Mouse (Mus musculus) heart, embryonic 12.5 days (tissue): ENCODE results near the gene Hdac9. TPM values are rescaled to one million over a fixed set of nuclear protein-coding genes. Genes with fewer than 3 reads are reported as not detected.

Experiments
- ATAC-seq: fragments of 200-750 bp; cut with Nextera tagmentation; 2 replicates; pipeline ENCODE4 v1.8.0; 2017; ENCODE audit warnings: moderate TSS enrichment, moderate library complexity; ENCODE audit not compliant: insufficient number of reproducible peaks, low FRiP score
- H3K27ac ChIP-seq: fragments of 300-500 bp; sonication (generic); 2 replicates; pipeline ENCODE4 v1.5.1; 2016; ENCODE audit warnings: mild to moderate bottlenecking, moderate library complexity; ENCODE audit not compliant: poor library complexity, severe bottlenecking
- H3K27me3 ChIP-seq: fragments of 300-500 bp; sonication (generic); replicated peaks from 2 replicates; pipeline ENCODE4 v1.6.1; 2016; ENCODE audit warnings: mild to moderate bottlenecking, moderate library complexity
- H3K36me3 ChIP-seq: fragments of 300-500 bp; sonication (generic); 2 replicates; pipeline ENCODE4 v1.6.1; 2016; ENCODE audit warnings: mild to moderate bottlenecking, moderate library complexity
- H3K4me1 ChIP-seq: fragments of 300-500 bp; sonication (generic); replicated peaks from 2 replicates; pipeline ENCODE4 v1.6.1; 2016; ENCODE audit warnings: mild to moderate bottlenecking
- H3K4me2 ChIP-seq: fragments of 300-500 bp; sonication (generic); 2 replicates; pipeline ENCODE4 v1.6.1; 2016; ENCODE audit warnings: mild to moderate bottlenecking, moderate library complexity
- H3K4me3 ChIP-seq: fragments of 300-500 bp; sonication (generic); 2 replicates; pipeline ENCODE4 v1.5.1; 2016; ENCODE audit warnings: mild to moderate bottlenecking
- H3K9ac ChIP-seq: fragments of 300-500 bp; sonication (generic); 2 replicates; pipeline ENCODE4 v1.6.1; 2016; ENCODE audit warnings: mild to moderate bottlenecking, moderate library complexity
- H3K9me3 ChIP-seq: fragments of 300-500 bp; sonication (generic); replicated peaks from 2 replicates; pipeline ENCODE4 v1.6.1; 2016; ENCODE audit warnings: mild to moderate bottlenecking, moderate library complexity
- WGBS: fragments of 180-500 bp; shearing (Covaris S2); methylation state at CpG from one replicate; pipeline ENCODE4 v1.1.7; 2016; 5-methylcytosine and 5-hydroxymethylcytosine counted together
- polyA plus RNA-seq: library from polyadenylated mRNA; unstranded; fragments of >200 nt; fragmentation: Nextera tagmentation; extraction: Ambion mirVana; gene quantifications from 2 replicates; pipeline ENCODE4 v1.2.1, GENCODE M21; 2016

Gene Hdac9
- polyA plus RNA-seq, 1 experiment from 2014 or later, result 28.9 TPM

DNA sequence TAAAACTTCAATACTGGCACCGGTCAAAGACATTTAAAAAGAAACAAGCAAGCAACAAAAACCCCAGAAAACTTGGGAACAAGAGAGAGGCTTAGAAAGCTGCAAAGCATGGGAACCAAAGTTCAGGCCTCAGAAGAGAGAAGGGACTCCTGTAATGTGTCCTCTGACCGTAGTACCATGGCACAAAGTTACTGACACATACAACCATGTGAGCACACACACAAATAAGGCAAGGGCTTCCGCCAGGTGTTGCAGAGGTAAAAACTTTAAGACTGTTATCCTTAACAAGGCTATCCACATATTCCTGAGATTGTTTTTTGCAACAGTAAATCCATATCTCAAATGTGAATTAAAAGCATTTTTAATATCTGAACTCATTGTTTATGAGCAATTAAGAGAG, 632.5 kb downstream of the Hdac9 start:
- WGBS, result 87% methylated on average over 3 of the region's 3 CpGs
- H3K4me3 ChIP-seq, result no peak overlapping the region
- no peaks in the 10 kb centered on the region for H3K36me3 ChIP-seq

GRCm38 (mm10) chr12:34278822-34279221, 638.1 kb downstream of the Hdac9 start:
- H3K27me3 ChIP-seq, result no peaks in the 10 kb centered on the region
- ATAC-seq, result no peak
- 80% methylated on average over 12 of the region's 12 CpGs for WGBS
- no peak overlapping the region for H3K27ac ChIP-seq
- H3K4me1 ChIP-seq, result no peaks in the 10 kb centered on the region
- H3K9me3 ChIP-seq, result no peaks in the 10 kb centered on the region
- H3K4me3 ChIP-seq, result no peak overlapping the region
- H3K9ac ChIP-seq, result no peak overlapping the region
- H3K36me3 ChIP-seq, result no peaks in the 10 kb centered on the region
- H3K4me2 ChIP-seq, result no peak overlapping the region

More for the DNA sequence above, 632.5 kb downstream of the Hdac9 start:
- no peak for ATAC-seq
- Histone ChIP-seq H3K9ac (no peak overlapping the region), H3K27me3 (no peaks in the 10 kb centered on the region), H3K9me3 (no peaks in the 10 kb centered on the region), H3K4me1 (no peaks in the 10 kb centered on the region), H3K27ac (no peak overlapping the region), H3K4me2 (no peak overlapping the region)

DNA sequence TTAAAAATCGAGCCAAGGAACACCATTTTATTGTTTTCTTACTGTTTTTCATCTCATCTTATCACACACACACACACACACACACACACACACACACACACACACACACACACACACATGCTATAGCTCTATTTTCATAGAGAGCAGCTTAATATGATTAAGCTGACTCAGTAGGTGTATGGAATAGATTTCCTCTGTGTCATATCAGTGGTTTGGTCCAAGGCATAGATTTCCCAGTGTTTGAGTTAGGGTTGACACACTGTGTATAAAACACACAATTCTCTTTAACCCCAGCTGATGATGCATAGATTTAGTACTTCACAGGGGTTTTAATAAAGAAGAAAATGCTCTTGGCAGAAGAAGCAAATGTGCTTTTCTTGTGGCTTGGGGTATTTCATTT, 643.1 kb downstream of the Hdac9 start:
- Histone ChIP-seq H3K4me2 (no peak overlapping the region), H3K9me3 (no peaks in the 10 kb centered on the region), H3K4me1 (peaks cover 4% of the 10 kb centered on the region; the same call in 1 of the 2 replicates), H3K27ac (no peak overlapping the region), H3K36me3 (no peaks in the 10 kb centered on the region), H3K27me3 (no peaks in the 10 kb centered on the region), H3K4me3 (no peak overlapping the region), H3K9ac (no peak overlapping the region)
- 76% methylated on average over 1 of the region's 1 CpGs for WGBS
- no peak for ATAC-seq

DNA sequence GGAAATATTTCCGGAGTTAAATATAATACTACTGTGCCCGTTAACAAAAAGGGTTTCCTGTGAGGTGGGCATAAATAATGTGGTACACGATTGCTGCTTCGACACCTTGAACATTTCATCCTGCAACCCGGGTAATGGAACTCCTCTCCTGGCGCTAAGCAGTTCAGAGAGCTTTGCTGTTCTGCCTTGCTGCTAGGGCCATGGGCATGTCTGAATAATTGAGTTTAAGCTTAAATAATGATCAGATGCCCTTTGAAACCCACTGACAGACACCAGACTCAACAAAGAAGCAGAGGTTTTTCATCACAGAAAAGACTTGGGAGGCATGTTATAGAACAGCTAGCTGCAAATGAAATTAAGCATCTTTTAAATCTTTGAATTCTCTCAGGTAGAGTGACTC, 646.8 kb downstream of the Hdac9 start:
- WGBS, result 73% methylated on average over 6 of the region's 6 CpGs
- Histone ChIP-seq H3K27ac (no peak overlapping the region), H3K9ac (no peak overlapping the region), H3K4me2 (no peak overlapping the region), H3K9me3 (no peaks in the 10 kb centered on the region), H3K27me3 (no peaks in the 10 kb centered on the region), H3K36me3 (no peaks in the 10 kb centered on the region), H3K4me1 (peaks cover 4% of the 10 kb centered on the region; the same call in 1 of the 2 replicates), H3K4me3 (no peak overlapping the region)
- no peak for ATAC-seq

DNA sequence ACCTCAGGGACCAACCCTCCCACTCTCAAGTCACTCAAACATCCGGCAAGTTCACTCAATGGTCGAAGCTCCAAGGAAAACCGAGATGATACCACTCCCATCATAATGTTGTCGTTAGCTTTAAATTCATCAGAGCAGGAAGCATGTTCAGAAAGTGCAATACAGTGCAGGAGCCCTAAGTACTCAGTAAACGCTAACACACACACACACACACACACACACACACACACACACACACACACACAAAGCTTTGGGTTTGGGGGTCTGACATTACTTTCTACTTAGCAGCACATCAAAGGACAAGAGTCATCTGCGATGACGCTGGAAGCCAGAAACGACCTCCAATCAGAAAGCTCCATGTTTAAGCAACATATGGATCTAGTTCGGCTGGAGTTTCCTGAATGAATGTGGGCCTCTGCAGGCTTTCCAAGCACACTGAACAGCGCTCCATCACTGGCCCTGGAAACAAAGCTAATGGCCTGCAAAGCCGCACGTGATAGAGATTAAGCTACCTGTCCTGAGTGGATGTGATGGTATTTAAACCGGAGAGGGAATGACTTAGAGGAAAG, 647.3 kb downstream of the Hdac9 start:
- Histone ChIP-seq H3K9me3 (no peaks in the 10 kb centered on the region), H3K4me1 (peaks cover 4% of the 10 kb centered on the region; the same call in 1 of the 2 replicates), H3K27ac (no peak overlapping the region), H3K4me3 (no peak overlapping the region), H3K27me3 (no peaks in the 10 kb centered on the region), H3K4me2 (no peak overlapping the region), H3K36me3 (no peaks in the 10 kb centered on the region), H3K9ac (no peak overlapping the region)
- WGBS, result 76% methylated on average over 13 of the region's 13 CpGs
- ATAC-seq, result no peak

GRCm38 (mm10) chr12:34259651-34260050, 657.2 kb downstream of the Hdac9 start:
- H3K36me3 ChIP-seq, result no peaks in the 10 kb centered on the region
- H3K27me3 ChIP-seq, result no peaks in the 10 kb centered on the region
- no peak overlapping the region for H3K4me3 ChIP-seq
- ATAC-seq, result no peak
- no peak overlapping the region for H3K4me2 ChIP-seq
- no peak overlapping the region for H3K9ac ChIP-seq
- no peak overlapping the region for H3K27ac ChIP-seq
- no peaks in the 10 kb centered on the region for H3K4me1 ChIP-seq
- no peaks in the 10 kb centered on the region for H3K9me3 ChIP-seq
- WGBS, result 40% methylated on average over 4 of the region's 4 CpGs

DNA sequence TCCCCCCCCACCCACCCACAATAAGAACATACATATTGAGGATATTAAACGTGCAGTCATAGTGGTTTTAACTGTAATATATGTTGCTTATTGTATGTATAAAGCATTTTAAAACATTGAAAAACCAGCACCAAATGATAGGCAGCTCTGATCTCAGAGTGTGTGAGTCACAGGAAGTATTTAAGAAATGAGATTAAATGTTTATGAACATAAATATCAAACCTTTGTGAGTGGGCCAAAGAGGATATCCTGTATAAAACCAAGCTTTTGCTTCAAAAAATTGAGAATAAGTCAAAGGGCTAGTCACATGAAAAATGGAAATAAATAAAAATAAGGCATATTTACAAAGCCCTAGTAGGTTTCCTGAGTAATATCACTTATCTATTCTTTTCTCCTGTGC, 667.7 kb downstream of the Hdac9 start:
- no peak overlapping the region for H3K9ac ChIP-seq
- peaks cover 9% of the 10 kb centered on the region; the same call in 1 of the 2 replicates for H3K4me1 ChIP-seq
- no peaks in the 10 kb centered on the region for H3K27me3 ChIP-seq
- 67% methylated on average over 1 of the region's 1 CpGs for WGBS
- no peak overlapping the region for H3K4me2 ChIP-seq
- no peak for ATAC-seq
- H3K27ac ChIP-seq, result no peak overlapping the region
- H3K4me3 ChIP-seq, result no peak overlapping the region
- H3K36me3 ChIP-seq, result no peaks in the 10 kb centered on the region
- no peaks in the 10 kb centered on the region for H3K9me3 ChIP-seq

GRCm38 (mm10) chr12:34248193-34249121, 668.4 kb downstream of the Hdac9 start:
- Histone ChIP-seq H3K27ac (0 out of 2 replicates have a peak overlapping the region, but pooled peaks have one; percentile 5), H3K9ac (no peak overlapping the region), H3K4me2 (no peak overlapping the region), H3K9me3 (no peaks in the 10 kb centered on the region), H3K36me3 (no peaks in the 10 kb centered on the region), H3K4me1 (peaks cover 9% of the 10 kb centered on the region; the same call in 1 of the 2 replicates), H3K4me3 (no peak overlapping the region), H3K27me3 (no peaks in the 10 kb centered on the region)
- WGBS, result 76% methylated on average over 18 of the region's 18 CpGs
- ATAC-seq, result no peak

DNA sequence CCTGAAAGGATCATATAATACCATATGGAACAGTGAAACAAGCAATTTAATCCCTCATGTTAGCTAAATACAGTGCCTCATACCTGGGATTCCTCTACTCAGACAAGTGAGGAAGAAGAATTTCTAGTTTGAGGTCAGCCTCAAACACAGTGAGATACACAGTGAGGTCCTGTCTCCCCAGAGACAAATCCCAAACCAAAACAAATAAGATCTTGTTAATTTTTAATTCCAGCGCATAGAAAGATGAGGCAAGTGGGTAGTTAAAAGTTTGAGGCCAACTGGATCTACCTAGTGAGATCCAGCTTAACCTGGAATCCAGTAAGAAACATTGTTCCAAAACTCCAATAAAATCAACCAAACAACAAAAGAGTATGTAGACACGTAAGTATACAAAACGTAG, 678.1 kb downstream of the Hdac9 start:
- Histone ChIP-seq H3K27me3 (no peaks in the 10 kb centered on the region), H3K9me3 (no peaks in the 10 kb centered on the region), H3K9ac (no peak overlapping the region), H3K4me2 (no peak overlapping the region), H3K27ac (no peak overlapping the region), H3K4me3 (no peak overlapping the region), H3K4me1 (no peaks in the 10 kb centered on the region), H3K36me3 (no peaks in the 10 kb centered on the region)
- WGBS, result 76% methylated on average over 3 of the region's 3 CpGs
- ATAC-seq, result no peak

DNA sequence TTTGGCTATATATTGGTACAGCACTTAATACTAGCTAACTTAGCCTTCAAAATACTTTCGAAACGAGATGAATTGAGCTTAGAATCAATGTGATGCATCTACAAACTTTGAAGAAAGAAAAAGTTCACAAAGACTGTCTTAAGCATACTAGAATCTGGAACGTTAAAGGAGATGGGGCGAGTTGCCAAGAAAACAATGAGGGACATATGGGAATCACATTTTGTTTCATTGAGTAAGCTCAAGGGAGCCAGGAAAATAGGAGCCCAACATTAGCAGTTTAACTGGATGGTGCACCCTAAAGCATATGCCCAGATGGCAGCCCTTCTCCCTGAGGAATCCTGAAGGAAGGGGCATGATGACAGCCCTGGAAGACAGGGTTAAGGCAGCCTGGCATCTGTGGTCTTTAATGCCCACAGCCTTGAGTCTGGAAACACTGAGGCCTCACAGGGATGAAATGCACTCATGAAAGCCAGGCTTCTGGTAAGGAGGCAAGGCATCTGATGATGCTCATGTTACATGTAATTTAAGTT, 685.2 kb downstream of the Hdac9 start:
- Histone ChIP-seq H3K36me3 (no peaks in the 10 kb centered on the region), H3K9ac (no peak overlapping the region), H3K4me3 (no peak overlapping the region), H3K9me3 (no peaks in the 10 kb centered on the region), H3K4me2 (no peak overlapping the region), H3K4me1 (no peaks in the 10 kb centered on the region), H3K27ac (no peak overlapping the region), H3K27me3 (no peaks in the 10 kb centered on the region)
- no peak for ATAC-seq
- 75% methylated on average over 4 of the region's 4 CpGs for WGBS

DNA sequence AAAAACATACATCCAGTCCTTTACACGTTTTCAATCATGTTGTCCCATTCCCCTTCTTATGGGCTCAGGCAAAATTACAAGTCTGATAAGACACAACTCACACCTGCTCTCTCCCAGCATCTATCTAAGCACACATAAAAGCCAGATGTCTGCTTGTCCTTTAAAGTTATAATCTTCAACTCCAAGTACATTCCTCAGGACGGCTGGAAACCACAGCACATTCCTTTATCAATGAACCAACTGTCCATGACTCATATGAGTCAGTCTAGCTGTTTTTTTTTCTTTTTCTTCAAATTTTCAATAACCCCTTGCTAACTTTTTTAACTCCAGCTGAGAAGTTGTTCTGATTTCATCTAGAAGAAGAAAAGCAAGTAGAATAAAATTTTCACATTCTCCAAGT, 692.4 kb downstream of the Hdac9 start:
- Histone ChIP-seq H3K4me3 (no peak overlapping the region), H3K9ac (no peak overlapping the region), H3K4me2 (no peak overlapping the region), H3K27ac (no peak overlapping the region), H3K27me3 (no peaks in the 10 kb centered on the region), H3K9me3 (no peaks in the 10 kb centered on the region), H3K36me3 (no peaks in the 10 kb centered on the region), H3K4me1 (no peaks in the 10 kb centered on the region)
- ATAC-seq, result no peak
- WGBS, result 18% methylated on average over 2 of the region's 2 CpGs
